Mouse (Mus musculus) urinary bladder, postnatal 25 days (tissue): ENCODE measurements around the gene Exoc6b.

Source experiments
- DNase-seq: peaks from one replicate; pipeline ENCODE4 v3.0.0; 2022; ENCODE audit warnings: low spot score

Gene Exoc6b

DNA sequence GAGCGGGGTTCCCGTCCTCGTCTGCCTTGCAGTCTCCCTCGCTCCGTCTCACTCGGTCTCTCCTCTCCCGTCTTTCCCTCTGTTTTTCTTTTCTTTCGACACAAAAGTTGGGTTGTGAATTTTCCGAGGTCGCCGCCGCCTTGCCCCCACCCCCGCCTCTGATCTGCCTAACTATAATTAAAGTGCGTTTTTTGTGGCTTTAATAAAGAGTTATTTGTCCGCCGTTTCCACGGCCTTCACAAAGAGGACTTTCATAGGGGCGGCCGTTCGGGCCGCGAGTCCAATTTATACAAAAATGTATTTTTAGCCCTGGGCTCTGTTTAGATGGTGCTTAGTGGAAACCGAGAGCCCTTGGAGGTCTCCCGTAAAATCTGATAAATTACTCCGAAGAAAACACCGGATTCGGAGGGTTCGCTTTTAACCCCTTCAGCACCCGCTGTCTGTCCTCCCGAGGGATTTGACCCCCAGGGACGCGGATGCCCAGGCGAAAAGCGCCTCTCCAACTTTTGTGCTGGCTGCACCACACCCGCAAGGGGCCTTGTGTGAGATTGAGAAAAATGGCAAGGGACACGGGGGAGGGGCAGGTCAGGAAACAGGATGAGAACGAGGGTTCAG lies 483.5 kb downstream of the Exoc6b start:
- DNase-seq = no peak

GRCm38 (mm10) chr6:84584783-84585685 lies 484.3 kb downstream of the Exoc6b start:
- DNase-seq = no peak

GRCm38 (mm10) chr6:84583841-84584782 lies 485.2 kb downstream of the Exoc6b start:
- no peak for DNase-seq

DNA sequence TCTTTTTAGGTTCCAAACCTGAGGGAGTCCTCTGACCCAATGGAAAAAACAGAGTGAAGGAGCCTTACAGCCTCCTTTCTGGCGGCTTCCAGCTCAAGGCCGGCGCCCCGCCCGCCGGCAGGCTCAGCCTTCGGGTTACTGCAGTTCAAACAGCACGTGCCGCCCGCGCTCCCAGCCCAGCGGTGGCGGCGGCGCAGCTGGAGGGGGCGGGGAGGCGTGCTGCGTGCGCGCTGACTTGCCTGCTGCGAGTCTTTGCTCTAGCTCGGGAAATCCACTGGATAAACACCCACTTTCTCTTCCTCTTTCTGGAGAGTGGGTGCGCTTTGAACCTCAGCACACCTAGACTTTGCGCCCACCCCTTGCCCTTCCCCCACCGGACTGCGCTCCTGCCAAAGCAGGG lies 485.9 kb downstream of the Exoc6b start:
- DNase-seq = peak; percentile 64

- no peak for DNase-seq
These were observed 486.5 kb downstream of the Exoc6b start for GRCm38 (mm10) chr6:84582826-84583225.

GRCm38 (mm10) chr6:84581833-84582445 lies 487.4 kb downstream of the Exoc6b start:
- no peak for DNase-seq

GRCm38 (mm10) chr6:84580979-84581832 lies 488.1 kb downstream of the Exoc6b start:
- no peak for DNase-seq

GRCm38 (mm10) chr6:84579508-84579907 lies 489.8 kb downstream of the Exoc6b start:
- no peak for DNase-seq

DNA sequence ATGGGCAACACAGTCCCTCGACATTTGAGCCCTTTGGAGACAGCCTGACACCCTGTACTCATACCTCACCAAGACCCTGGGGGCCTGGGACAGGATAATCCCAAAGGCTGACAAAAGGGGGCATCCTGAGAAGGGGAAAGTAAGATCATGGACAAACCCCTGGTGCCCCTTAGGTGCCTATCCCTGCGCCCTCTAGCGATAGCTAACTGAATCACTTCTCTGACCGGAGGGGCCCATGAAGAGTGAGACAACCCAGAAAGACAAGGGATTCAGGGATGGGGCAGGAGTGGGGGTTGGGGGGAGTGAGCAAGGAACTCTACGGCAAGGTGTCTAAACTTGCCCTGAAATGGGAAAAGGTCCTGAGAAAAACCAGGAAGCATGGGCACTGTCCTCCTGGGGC lies 490.4 kb downstream of the Exoc6b start:
- DNase-seq = no peak

GRCm38 (mm10) chr6:84577898-84578297 lies 491.4 kb downstream of the Exoc6b start:
- no peak for DNase-seq

- no peak for DNase-seq
These were observed 495.2 kb downstream of the Exoc6b start for GRCm38 (mm10) chr6:84573905-84574660.

- no peak for DNase-seq
These were observed 499.3 kb downstream of the Exoc6b start for GRCm38 (mm10) chr6:84570039-84570438.

- DNase-seq = no peak
These were observed 499.7 kb downstream of the Exoc6b start for GRCm38 (mm10) chr6:84569590-84569989.

DNA sequence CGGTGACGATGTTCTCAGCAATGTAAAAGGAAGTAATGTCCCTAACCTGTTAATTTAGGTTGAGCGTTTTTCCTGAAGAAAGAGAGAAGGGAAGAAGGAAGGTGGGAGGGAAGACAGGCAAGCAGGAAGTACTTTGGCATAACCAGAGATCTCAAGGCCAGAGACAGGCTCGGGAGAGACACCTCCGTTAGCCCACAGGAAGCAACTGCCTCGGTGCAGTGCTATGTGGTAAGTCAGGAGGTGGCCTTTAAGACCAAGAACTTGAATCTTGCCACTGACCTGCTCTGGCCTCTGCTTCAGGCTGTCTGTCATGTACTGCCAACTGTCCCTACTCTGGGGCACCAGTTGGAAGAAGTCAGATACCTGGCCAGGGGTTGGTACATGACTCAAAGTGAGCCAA lies 500.4 kb downstream of the Exoc6b start:
- DNase-seq = no peak
